Mouse (Mus musculus) left cerebral cortex, adult 11 months (tissue): ENCODE measurements at regions not wholly inside any gene's neighbourhood (a gene's known extent, or its start where the extent isn't known, plus 50 kb on each side); places are given as distances from the start of the nearest gene placed in this dataset.

Source experiments
- DNase-seq: peaks from one replicate; pipeline ENCODE4 v3.0.0; 2022; ENCODE audit warnings: low spot score

GRCm38 (mm10) chr4:137216908-137217497, 60.3 kb upstream of the Wnt4 start:
- DNase-seq: no peak

GRCm38 (mm10) chr4:137214573-137214972, 62.7 kb upstream of the Wnt4 start:
- DNase-seq: no peak

DNA sequence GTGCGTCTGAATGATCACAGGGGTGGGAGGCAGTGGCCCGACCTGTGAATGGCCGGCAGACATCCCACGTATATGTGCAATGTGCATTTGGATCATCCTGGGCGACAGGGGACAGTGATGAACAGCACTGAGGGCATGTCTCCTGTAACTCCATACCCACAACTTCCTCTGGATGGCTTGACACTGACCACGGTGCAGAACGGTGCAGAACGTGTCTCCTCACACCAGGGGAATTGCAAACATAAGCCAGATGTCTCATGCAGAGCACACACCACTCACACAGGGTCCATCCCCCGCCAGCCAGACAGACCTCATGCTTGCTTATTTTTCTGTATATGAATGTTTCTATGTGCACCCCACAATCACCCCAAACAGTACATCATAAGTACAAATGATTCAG, 64.4 kb upstream of the Wnt4 start:
- no peak for DNase-seq

DNA sequence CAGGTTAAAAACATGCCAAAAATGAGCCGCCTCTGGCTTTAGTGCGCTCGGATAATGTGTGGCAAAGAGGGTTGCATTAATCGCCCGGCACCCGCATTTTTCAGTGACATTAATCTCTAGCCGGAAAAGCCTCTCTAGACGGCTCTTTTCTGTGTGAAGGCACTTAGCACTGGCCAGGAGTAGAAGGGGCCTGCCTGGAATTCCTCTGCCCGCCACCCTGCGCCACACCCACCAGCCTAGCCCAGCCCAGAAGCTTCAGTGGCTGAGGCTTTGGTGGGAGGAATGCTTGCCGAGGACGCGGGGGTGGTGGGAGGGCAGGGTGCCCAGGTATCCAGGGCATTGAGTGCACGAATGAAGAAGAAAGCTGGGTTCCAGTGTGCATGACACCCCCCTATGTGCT, 65.2 kb upstream of the Wnt4 start:
- no peak for DNase-seq

DNA sequence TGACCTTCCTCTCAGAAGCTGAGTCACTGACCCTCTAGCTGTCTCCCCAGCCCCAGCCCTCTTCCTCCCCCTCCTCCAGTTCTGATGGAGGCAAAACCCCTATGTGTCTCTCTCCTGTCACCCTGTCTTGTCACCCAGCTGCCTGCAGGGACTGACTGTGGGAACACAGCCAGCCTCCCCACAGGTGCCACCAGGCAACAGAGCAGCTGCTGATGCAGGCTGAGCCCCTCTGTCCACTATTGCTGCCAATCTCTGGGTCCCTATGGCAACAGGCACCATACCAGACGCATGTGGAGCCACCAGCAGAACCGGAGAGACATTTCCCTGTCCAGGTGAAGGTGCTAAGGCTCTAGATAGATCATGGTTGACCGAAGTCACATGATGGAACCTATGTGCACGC, 66.0 kb upstream of the Wnt4 start:
- no peak for DNase-seq

GRCm38 (mm10) chr4:137210525-137210924, 66.8 kb upstream of the Wnt4 start:
- DNase-seq: no peak

GRCm38 (mm10) chr4:137200968-137201367, 76.3 kb upstream of the Wnt4 start:
- DNase-seq: no peak

DNA sequence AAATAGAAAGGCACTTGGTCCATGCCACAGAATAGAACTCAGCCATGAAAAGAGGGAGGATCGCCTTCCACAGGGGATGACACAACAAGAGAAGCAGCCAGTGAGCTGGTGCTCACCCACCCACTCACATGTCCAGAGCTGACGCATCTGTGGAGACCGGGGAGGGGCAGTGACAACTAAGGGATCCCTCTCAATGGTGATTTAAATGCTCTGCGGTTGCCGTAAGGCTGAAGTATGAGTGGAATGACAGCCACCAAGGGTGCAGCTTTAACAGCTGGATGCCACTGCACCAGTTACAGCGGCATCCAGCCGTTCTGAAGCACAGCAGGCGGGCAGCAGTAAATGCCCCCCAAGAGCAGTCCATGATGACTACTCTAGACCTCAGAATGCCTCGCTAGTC, 76.9 kb upstream of the Wnt4 start:
- DNase-seq: no peak

- no peak for DNase-seq
Observed at GRCm38 (mm10) chr4:137196491-137196974, 80.8 kb upstream of the Wnt4 start.

GRCm38 (mm10) chr4:137194106-137194505, 83.2 kb upstream of the Wnt4 start:
- DNase-seq: no peak

DNA sequence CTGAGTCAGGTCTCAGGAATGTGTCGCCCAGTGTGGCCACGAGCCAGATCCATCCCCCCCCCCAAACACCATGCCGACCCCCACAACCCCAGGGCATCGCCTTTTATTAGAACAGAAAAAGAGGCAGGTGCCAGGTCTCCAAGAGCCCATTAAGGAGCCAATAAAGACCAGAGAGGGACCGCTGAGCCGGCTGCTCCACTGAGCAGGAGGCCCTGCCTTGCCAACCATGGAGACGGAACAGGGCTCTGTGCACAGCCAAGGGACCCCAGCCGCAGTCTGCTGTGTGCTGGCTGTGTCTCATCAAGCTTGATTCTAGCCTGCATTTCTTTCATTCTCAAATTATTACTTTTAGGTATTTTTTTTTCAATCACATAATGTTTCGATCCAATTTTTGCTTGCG, 86.7 kb upstream of the Wnt4 start:
- DNase-seq: no peak

DNA sequence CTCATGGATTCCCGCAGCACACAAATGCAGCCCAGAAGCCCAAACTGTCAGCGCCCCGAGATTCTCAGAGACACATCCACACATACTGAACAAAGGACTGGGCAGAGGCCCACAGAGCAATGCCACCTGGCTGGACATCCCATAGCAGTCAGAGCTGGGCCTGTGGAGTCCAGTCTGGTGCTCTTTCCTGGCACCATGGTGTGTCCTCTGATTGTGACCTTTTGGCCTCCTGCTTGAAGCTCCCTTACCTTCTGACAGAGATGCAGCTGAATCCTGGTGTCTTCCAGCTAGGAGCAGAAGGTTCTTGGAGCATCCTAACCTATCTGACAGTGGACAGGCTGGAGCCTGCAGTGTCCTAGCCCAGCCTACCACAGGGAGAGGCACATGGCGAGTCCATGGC, 87.5 kb upstream of the Wnt4 start:
- no peak for DNase-seq

DNA sequence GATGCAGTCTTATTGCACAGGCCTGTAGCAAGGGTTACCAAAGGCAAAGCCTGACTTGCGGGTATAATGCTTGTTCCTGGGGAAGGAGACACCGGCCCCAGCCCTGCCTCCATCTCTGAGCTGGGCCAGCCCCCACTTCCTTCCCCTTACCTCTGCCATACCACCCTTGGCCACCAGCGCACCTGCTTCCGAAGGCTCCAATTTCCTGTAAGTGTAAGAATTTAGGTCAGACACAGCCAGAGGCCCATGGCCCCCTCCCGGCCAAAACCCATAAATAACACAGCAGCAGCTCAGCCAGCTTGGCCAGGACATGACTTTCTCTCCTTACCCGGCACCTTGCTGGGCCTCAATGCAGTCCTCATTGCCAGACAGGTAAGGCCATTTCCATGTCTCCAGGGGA, 88.2 kb upstream of the Wnt4 start:
- no peak for DNase-seq

- DNase-seq: no peak
Observed at GRCm38 (mm10) chr4:137187592-137187991, 89.7 kb upstream of the Wnt4 start.

- DNase-seq: no peak
Observed at GRCm38 (mm10) chr4:137187051-137187450, 90.2 kb upstream of the Wnt4 start.

DNA sequence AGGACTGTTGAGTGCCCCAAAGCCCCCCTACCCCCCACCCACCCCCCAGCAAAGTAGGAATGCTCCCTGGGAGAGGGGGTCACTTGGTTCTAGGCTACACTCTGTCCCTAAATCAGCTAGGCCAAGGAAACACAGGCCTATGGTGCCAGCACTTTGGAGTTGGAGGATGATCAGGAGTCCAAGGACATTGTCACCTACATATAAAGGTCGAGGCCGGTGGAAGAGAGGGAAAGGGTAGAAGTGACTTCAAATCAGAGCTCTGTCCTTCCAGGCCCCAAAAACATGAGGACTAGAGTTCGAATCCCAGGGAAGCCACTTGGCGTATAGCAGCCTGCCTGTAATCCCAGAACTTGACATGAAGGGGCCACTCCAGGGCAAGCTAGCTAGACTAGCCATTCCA, 92.3 kb upstream of the Wnt4 start:
- DNase-seq: no peak

DNA sequence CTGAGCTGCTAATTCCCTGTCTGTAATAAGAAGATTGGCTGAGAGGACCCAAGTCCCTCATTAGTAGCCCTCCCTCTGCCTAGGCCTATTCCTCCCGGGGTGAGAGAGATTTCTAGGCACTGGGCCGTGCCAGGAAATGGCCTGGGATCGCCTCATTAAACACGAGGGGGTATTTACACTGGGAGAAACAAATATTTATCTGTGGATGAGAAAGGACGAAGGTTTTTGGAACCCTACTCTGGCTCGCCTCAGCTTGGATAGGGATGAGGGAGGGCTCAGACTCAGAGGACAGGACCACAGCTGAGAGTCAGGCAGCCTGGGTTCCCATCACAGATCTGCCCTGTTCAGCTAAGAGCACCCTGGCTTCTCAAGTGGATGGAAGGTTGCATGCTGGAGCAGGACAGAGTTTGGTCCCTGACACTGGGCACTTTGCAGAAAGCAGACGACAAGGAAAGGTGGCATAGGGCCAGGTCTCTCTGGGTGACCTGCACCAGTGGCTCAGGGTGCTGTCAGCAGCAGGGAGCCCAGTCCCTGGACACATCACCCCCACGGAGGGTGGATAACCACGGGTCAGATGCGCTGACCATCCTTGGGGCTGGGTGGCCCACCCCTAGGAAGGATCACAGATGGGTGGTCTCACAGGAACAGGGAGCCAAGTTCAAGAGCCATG, 94.0 kb upstream of the Wnt4 start:
- DNase-seq: no peak

DNA sequence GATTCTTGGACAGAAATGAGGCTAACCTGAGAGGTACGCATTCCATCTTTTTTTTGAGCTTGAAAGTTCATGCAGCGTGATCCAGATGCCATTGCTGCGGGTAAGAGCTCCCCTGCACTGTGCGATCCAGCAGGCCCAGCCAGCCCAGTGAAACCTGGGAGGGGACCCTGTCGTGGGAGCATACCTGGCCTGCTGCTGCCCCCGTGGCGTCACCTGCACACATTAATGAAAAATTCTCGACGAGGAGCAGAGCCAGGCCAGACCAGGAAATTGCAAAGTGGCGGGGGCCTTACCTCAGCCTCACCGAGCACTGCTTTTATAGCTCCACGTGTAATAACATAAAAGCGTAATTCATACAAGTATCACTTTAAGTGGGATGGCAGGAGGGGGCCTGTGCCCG, 94.7 kb upstream of the Wnt4 start:
- no peak for DNase-seq

- no peak for DNase-seq
Observed at GRCm38 (mm10) chr4:137181252-137181651, 96.0 kb upstream of the Wnt4 start.

DNA sequence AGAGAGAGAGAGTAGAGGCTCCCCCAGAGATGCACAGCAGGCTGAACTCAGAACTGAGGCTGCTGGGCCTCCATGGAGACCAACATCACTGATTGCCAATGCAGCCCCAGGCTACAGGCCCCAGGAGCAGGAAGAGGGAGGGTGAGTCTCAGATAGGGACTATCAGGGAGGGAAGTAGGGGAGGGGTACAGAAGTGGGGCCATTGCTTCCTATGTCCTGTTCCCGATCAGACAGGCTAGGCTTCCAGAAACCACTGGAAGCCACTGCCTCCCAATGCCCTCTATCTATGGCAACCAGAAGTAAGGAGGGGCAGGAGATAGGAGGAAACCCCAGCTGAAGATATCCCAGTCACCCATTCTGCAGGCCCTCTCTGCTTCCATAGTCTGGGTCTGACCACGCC, 97.2 kb upstream of the Wnt4 start:
- DNase-seq: no peak

GRCm38 (mm10) chr4:137178833-137179232, 98.5 kb upstream of the Wnt4 start:
- no peak for DNase-seq

DNA sequence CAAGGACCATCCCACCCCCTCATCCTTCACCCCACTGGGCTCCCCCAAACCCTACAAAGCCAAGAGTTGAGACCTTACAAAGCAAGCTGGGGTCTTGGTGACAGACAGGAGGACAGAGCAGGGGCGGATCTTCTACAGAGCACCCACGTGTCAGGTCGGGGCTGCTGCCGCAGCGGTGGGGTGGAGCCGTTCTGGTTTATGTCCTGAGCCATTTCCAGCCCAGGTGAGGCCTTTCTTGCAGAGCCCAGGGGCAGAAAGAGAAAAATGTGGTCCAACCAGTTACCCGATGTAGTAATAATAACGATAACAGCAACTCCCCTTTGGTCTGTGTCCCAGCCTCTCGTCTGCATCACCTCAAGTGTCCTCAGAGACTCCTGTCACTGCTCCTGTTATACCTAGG, 112.4 kb upstream of the Wnt4 start:
- no peak for DNase-seq

- DNase-seq: peak; percentile 52
Observed at GRCm38 (mm10) chr4:137164429-137164828, 112.9 kb upstream of the Wnt4 start.

DNA sequence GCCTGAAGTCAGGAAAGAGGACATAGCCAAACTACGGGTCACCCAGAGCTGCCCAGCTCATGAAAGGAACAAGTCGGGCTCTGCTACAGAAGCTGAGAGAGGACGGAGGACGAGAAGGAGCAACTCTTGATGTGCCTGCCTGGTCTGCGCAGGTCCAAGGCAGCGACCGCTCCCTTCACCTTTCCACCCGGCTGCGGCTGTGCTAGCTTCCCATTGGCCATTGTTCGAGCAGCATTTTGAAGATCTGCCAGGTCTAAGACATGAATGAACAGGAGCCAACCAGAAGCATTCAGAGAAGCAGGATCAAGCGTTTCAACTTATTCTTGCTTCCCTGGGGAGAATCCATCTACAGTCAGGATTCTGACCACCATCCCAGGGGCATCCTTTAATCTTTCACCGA, 113.3 kb upstream of the Wnt4 start:
- no peak for DNase-seq
